Mouse (Mus musculus): ENCODE measurements around the gene Phldb1.

DNA sequence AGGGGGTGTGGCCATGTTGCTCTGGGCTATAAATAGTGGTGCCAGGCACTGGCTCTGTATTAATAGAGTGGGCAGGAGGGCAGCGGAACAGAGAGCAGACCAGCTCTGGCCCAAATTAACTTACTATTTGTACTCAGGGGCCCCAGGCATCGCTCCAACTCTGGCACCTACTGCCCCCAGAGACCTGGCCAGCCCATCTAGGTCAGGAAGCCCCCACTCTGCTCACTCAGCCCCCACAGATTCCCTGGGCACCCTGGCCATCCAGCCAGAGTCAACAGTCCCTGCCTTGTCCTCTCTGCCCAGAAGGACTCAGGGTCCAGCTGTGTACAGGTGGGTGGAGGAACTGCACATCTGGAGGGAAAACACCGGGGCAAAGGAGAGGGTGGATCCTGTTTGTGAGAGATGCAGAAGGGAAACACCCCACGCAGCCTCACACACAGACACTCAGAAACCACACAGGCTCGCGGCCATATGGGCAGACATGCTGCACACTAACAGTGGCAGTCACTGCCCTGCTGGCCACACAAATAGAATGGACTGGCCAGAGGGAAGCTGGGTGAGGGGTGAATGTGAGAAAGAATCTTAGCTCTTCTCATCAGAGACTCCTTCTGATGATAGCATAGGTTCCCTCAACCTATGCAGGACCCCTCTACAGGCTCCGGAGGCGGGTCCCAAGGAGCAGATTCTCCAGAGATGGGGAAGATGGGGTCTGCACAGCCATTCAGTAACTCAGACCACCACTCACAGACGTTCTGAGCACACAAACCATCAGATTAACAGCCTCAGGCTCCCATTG is 14.4 kb downstream of the Phldb1 start:
- TF ChIP-seq CTCF (IDR thresholded peaks at IDR 0.05; ENCODE audit: insufficient read depth, low read depth, low read length) (no peak), POLR2A (IDR thresholded peaks at IDR 0.05; ENCODE audit: insufficient read depth, low read depth, low read length) (no peak)
